Mouse (Mus musculus): ENCODE data around the gene Galnt14.

DNA sequence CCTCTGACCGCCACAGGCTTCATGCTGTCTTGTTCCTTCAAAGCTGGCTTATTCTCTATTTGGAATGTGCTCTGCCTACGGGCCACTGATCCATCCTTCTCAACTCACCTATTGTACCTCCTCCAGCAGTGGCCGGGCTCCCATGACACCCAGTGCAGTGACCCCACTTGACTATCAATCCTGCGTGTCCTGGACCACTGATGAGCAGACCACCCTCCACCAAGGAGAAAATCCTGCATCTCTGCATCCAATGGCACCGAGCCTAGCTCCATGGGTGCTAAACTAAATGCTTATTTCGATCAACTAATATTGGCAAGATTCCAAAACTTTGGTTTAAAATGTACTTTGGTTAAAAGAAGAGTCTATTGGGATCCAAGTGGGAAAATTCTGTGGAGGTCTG lies 1.8 kb downstream of the Galnt14 start:
- TF ChIP-seq CTCF (IDR thresholded peaks at IDR 0.05; ENCODE audit: low read depth, low read length) (no peak), POLR2A (IDR thresholded peaks at IDR 0.05; ENCODE audit: borderline replicate concordance, low read depth, low read length) (no peak)
